Mouse (Mus musculus): ENCODE data around the gene Chst10.

Gene Chst10

DNA sequence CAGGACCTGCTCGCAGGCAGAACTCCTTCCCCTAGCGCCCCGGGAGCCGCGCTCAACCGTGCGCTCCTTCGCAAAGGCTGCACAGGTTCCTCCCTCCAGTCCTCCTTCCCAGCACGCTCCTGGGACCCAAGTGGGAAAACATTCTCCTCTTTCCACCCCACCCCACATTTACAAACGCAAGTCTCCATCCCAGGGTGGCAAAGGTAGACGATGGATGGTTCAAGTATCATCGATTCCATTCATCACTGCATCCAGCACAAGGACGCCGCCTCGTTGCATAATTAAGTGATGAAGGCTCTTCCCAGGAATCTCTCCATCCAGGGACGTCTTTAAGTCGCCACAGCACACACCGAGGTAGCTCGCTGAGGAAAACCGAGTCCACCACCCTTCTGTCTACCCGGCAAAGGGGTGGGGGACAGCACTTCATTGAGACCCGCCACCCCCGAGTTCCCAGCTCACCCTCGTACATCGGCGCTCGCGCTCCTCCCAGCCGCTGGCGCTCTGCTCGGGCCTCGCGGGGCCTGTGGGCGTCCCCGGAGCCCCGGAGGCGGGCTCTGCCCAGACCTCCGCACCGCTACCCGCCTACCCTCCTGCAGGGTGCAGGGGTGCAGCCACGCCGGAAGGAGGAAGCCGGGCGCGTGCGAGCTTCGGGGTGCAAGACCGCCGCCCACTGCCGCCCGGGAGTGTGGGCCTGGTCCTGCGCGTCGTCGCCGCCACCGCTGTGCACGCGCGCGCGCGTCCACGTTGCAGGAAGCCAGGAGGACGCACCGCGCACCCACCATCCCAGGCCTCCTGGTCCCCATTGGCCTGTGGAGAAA, at the start of gene Chst10:
Gene Chst10, minus strand, starts transcription at position 731 of the 818 bp plus-strand sequence.
- DNase-seq (ENCODE audit: low spot score) = peak; percentile 37

DNA sequence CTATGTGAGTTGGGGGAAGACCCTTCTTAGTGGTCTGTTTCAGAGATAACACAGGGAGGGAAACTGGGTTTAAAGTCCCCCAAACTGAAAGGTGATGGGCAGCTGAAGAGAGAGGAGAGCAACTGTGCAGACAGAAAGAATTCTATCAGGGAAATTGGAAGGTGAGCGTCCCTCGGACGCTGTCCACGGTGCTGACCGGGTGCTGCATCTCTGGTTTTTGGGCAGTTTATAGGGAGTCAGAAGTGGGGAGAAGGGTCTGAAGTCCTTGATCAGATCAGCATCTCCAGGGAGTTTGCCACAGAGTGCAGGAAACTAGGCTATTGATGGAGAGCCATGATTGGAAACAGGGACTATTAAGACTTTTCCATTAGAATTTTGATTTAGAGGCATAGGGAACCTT, 41.6 kb upstream of the Chst10 start:
- no peak for DNase-seq (ENCODE audit: low spot score)

DNA sequence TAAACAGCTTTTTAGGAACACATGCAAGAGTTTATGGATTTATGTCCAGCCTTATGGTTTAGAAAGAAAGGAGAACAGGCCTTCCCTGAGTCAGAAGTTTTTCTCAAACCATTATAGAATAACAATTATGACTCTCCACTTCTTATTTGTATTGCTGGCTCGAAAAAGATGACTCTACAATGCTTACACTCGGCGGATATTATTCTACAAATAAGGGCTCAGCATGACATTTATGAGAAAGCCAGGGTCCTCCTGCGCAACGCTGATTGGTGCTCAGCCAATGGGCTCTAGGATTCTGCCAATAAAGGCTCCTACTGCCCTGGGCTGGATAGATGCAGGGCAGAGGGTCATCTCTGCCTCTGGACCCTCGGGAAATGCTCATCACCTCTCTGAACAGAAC, 40.9 kb upstream of the Chst10 start, which contains the start of gene Nms:
Gene Nms, plus strand, starts transcription at position 301 of the 400 bp plus-strand sequence.
- DNase-seq (ENCODE audit: low spot score) = no peak

DNA sequence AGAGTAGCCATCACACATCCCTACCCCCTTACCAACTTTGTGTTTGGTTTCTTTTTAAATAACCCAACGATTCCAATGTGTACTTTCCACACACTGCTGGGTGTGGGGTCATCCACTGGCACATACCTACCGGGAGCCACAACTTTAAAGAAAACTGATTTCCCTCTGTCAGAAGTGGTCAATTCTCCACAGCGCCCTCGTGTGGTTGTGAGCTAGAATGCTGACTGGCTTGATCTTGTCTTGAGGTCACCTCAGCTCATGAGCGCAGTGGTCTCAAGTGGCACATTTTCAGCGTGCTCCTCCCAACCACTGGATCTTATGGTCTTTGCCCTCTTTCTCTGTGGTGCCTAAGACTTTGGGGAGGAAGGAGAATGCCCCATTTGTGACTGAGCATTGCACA, 38.8 kb upstream of the Chst10 start:
- no peak for DNase-seq (ENCODE audit: low spot score)

DNA sequence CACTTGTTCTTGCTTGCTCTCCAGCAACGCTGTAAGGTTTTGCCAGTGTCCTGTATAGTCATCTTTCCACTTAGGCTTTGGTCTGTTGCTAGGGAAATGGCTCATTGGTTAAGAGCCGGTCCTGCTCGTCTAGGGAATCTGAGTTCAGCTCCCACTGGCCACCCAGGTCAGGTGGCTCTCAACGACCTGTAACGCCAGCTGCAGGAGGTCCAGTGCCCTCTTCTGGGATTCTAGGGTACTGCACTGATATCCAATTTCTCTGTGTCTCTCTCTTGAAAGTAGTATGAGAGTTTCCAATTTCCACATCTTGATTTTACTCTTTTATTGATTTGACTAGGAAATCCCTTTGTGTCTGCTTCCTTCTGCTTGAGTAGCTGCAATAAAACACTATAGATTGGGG, 36.7 kb upstream of the Chst10 start:
- DNase-seq (ENCODE audit: low spot score) = no peak

DNA sequence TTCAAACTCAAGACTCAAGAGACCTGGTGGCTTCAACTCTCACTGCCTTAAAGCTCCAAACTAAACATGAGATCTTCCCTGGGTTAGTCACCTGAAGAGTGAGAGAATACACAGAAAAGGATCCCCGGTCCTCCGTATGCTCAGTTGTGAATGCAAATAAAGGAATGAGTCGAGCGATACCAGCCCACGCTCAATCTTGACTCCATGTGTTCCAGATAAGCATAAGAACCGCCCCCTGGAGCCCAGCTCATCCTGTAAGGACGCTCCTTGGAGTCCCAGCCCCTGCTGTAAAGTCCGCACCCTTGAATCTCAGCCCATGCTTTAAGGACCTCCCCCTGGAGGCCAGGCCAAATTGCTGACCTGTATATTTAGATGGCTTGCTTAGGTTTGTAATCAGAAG, 32.8 kb upstream of the Chst10 start:
- DNase-seq (ENCODE audit: low spot score) = peak; percentile 33

DNA sequence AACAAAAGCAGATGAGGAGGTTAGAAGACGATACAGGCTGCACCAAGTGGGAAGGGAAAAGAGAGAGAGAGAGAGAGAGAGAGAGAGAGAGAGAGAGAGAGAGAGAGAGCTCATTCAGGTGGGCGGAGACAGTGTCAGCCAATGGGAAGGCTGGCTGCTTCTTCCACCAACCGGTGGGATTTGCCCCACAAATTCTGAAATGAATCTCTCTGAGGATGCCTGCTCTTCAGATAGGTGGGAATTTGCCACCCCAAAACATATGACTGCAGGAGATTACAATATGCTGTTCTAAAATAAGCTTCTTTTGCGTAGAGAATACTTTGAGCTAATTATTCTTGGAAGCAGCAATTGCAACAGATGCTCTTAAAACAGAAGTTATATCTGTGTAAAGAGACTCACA, 31.5 kb upstream of the Chst10 start:
- DNase-seq (ENCODE audit: low spot score) = peak; percentile 18

DNA sequence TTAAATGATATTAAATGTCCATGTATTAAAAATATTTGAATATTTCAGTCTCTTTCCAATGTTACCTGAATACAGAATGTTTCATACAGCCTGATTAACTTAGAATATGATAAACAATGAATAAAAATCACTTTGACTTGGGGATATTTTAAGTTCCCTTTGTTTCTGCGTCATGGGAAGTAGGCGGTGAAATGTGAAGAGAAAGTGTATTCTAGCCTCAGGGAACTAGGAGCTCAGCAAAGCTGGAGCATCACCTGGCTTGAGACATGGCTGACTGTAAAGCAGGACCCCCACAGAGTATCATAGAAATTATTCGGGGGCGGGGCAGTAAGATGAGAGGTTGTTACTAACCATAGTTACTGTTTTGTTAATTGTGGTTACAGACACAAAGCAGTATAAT, 31.0 kb upstream of the Chst10 start:
- DNase-seq (ENCODE audit: low spot score) = no peak

DNA sequence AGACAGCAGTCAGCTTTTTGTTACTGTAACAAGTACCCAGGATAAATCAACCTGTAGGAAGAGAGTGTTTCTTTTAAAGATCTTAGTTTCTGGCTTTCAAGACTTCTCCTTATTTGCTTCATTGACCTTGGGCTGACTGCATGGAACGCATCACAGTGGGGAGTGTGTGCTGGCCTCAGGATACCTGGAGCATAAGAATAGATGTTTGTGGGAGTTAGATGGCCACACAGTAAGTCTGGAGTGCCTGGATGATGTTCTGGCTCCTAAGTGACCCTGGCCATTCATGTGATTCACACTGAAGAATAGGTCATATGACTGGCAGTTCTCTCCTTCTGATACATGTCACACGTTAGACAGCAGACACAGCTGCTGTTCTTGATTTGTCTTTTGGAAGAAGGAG, 6.0 kb upstream of the Chst10 start:
- no peak for DNase-seq (ENCODE audit: low spot score)

DNA sequence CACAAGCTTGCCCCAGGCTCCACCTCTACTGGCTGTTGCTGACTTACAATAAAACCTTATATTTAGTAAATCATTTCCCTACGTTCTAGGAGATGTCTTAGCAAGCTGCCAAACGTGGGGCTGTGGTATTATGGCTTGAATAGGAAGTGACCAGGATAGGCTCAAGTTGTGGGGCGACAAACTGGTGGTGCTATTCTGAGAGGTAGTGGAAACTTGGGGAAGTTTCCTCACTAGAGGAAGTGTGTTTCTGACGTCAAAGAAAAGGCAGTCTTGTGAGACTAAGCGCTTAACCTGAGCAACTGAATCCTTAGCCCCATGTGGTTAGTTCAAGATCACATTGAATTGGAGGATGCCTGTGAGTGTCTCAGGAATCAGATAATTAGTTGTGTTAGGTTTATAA, 4.6 kb upstream of the Chst10 start:
- no peak for DNase-seq (ENCODE audit: low spot score)

DNA sequence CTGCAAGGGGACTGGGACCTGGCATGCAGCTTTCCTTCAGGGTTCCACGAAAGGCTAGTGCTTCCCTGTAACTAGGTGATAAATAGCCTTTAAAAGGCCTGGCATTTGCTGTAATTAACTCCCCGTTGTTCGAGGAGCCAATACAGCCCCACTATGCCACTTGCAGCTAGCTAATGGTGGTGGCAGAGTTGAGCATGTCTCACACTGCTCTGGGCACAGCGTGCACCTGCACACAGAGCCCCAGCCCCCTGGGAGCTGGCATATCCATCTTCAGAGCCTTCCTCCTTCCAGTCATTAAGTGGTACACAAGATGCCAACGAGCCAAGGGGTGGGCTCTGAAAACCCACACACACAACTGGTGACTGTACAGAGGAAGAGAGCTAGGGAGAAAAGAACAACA, 4.9 kb downstream of the Chst10 start:
- DNase-seq (ENCODE audit: low spot score) = no peak

DNA sequence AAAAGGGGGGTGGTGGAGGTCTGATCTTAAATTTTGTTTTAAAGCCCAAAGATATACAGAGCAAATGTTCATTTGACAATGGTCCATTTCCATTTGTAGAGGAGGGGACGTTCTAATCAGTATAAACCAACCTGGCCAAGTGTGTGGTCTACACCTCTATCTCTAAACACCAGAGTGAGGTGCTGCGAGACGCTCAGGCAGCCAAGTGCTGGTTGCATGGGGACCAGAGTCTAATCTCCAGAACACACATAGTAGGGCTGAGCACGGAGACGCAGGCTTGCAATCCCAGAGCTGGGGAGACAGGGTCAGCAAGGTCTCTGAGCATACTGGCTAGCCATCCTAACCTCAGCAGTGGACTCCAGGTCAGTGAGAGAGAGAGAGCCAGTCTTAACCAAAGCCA, 6.5 kb downstream of the Chst10 start:
- no peak for DNase-seq (ENCODE audit: low spot score)

DNA sequence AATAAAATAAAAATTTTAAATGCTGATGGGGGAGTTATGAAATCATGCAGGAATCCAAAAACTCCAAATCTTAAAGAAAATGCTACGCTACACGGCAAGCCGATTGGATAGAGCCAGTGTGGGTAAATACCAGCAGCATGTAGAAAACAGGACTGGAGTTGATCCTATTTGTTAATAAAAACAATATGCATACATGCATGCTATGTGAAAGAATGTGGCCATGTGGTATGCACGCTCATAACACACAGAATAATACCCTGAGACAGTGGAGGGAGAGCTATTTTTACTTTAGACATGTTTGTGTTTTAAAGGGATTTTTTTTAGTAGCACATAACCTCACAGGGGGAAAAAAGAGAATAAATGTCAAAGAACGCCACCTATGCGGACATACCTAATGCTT, 9.2 kb downstream of the Chst10 start:
- DNase-seq (ENCODE audit: low spot score) = no peak

DNA sequence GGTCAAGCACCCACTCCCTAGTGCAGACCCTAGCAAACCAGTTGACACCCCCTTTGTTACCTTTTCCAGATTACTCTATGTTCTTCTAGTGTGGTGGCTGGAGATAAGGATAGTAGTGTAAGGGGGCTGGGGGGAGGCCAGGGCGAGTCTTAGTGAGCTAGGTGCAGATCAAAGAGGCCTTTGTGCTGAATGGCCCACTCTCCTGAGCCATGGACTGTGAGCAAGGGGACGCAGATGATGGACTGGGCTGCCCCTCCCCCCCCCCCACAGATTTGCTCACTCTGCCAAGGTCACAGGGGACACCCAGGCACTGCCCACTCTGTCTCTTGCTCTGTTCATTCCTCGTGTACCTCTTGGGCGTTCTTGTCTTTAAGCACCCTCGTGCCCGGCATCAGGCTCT, 10.9 kb downstream of the Chst10 start:
- DNase-seq (ENCODE audit: low spot score) = no peak

DNA sequence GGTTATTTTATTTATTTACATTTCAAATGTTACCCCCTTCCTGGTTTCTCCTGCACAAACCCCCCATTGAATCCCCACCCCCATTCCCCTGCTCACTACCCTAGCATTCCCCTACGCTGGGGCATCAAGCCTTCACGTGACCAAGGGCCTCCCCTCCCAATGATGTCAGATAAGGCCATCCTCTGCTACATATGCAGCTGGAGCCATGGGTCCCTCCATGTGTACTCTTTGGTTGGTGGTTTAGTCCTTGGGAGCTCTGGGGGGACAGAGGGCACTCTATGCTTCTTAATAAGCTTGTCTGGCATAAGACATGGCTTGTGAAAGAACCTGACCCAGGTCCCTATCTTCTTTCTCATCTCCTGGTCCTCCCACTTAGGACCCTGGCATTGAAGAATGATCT, 11.4 kb downstream of the Chst10 start:
- DNase-seq (ENCODE audit: low spot score) = no peak

DNA sequence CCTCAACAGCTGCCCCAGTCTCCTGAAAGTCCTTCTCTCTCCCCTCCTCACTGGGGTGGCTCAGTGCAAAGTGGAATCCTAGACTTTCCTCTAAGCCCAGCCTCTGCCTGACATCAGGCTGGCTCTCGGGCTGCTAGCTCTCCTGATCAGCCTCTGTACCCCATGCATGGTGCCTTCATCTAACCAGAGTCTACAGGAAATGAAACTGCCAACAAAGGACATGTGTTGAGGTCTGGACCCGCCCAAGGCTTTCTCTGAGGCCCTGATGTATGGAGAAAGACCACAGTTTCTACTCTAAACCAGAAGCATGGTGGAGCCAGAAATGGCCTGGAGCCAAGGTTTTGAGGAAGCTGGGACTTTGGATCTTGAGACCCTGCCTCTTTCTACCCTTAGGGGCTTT, 12.0 kb downstream of the Chst10 start:
- DNase-seq (ENCODE audit: low spot score) = no peak

DNA sequence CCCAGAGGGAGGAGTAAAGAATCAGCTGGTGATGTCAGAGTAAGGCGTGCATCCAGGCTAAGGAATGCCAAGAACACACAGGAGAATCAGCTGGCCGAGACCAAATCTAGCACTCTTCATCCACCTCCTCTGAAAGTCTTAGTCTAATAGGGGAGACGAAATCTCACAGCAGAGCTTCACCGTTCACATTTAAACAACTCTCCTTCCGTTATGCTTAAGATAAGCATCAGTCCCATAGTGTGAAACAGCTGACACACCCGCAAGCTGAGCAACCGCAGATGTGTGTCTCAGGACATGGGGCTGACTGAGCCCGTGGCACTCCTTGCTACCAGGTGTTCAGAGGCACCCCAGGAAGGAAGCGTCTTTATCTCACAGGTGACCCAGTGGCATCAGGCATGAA, 14.2 kb downstream of the Chst10 start:
- DNase-seq (ENCODE audit: low spot score) = no peak

DNA sequence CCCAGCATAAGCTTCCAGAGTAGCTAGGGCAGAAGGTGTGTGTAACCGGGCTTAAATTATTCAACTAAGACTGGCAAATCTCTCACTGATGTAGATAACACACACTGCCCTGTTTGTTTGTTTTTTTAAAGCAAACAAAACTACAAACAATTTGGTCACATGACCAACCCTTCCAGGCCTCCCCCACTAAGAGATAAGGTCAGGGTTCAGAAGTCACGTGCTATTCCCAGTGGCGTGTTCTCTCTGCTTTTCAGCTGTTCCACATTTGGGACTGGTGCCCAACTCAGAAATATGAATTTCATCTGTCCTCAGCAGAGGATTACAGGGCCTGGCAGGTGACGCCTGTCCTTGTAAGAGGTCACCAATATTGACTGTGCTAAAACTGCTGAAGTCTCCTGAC, 15.2 kb downstream of the Chst10 start:
- no peak for DNase-seq (ENCODE audit: low spot score)

DNA sequence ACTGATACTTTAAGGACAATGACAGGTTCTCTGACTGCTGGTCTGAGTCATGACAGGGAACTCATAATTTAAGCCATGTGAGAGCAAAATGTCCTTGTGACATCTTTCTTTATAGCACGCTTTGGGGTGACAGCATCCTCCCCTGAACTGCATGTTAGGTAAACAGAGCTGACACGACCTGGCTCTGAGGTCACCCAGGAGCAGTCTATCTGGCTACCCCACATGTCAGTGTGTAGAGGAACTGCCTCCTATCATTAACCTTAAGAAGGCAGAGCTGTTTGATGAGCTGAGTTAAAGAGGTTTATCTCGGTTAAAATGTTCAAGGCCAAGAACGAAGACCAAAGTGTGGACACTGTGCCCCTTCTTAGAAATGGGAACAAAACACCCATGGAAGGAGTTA, 16.6 kb downstream of the Chst10 start:
- DNase-seq (ENCODE audit: low spot score) = no peak

DNA sequence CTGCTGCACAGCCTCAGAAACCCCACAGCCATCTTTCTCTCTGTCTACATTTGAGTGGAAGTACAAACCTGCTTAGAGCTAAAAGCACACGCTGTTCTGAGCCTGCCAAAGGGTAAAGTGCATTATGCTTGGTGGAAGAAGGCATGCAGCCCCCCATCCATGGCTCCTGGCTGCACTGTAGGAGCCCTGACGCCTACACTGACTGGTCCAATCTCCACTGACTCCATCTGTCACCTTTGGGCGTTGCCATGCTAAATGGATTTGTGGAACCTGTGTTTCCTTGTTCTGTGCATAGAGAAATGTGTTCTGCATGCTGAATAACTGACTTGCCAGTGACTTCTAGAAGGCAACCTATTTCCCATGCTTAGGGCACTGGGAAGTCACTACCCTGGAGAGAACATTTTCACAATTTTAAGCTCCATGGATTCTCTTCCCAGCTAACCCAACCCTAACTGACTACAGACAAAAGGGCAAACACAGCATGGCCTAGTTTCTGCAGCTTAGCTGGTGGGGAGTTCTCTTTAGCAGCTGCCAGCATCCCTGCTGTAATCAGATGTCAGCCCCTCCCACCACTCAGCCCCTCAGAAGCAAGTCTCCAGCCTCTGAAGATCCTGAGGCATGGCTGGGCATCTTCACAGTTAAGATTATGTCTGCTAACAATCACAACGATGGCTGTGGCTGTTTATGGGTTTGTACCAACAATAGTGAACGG, 21.1 kb downstream of the Chst10 start:
- no peak for DNase-seq (ENCODE audit: low spot score)

DNA sequence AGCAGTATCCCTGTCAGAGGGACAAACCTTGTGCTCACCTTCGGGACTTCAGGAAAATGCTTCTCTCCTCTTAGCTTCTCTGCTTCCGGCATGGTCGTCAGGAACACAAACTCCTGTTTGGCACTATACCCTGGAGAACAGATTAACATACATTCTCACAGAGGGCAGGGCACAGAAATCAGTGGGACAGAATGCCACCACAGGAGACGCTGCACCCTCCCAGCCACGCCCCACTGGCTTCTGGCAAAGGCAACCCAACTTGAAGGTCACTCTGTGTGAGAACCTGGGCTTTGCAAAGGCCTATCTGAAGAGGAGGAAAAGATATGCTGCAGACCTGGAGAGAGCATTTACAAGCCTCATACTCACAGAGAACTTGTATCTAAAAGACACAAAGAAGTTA, 24.1 kb downstream of the Chst10 start:
- DNase-seq (ENCODE audit: low spot score) = no peak

DNA sequence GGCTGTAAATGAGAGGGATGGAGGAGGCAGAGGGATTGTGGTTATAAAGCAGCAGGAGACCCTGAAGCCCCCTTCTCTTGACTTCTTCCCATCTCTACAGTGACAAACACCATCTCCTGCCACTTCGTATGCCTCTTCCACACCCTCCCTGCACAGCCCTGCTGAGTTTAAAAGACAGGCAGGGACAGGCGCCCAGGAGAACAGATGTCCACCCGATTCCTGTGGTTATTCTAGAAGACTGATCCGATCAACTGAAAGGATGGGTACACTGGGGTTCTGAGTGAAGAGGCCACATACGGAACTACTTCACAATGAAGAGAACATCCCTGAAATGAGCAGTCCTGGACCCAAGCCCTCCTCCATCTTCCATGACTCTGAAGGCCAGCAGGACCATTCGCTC, 26.1 kb downstream of the Chst10 start:
- no peak for DNase-seq (ENCODE audit: low spot score)

DNA sequence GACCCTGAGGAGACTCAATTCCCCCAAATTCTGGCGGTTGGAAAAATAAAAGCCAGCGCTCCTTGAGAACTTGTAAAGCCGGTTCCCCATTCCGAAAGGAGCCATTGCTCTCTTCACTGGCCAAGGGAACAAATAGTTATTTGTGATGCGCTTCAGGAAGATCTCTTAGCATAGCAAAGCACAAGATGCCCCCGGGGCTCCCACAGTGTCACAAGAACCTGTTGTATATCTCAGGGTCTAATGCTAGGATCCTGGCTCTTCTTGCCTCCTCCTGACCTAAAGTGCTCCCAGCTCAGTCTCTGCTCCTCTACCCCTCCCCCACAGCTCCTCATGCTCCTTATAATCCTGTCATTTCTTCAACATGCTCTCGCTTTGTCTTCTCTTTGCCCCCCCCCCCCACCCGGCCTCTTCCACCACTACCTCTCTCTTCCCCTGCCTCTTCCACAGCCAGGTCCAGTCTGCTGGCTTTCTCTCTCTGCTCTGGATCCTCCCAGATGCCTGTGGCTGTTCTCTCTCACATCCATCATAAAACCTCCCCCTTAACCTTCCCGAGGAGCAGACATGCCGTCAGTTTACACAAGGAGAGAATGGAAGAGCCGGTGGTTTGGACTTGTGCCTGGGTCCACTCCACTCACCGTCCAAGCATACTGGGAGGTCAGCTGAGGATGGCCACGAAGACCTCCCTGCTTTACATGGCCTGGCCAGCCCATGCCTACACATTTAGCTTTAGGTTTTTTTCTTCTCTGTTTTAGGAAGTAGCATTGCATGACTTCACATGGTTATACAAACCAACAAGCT, 28.4 kb downstream of the Chst10 start:
- DNase-seq (ENCODE audit: low spot score) = no peak

All from layer of hippocampus, adult 9-10 months (tissue).